Mouse (Mus musculus): ENCODE measurements around the gene Ttc19. TPM values are rescaled to one million over a fixed set of nuclear protein-coding genes. Genes with fewer than 3 reads are reported as not detected.
"Not testable (repeated sequence)": the region's sequence is repeated elsewhere in the genome, so short reads cannot be mapped to it uniquely, and the experiment has no call there.

Ttc19 gene
- polyA plus RNA-seq, 1 experiment from 2014 or later = 19.6 TPM

- ATAC-seq (ENCODE audit: low FRiP score, low TSS enrichment) = no peak
- 98% methylated on average over 2 of the region's 2 CpGs for WGBS
- peaks cover 75% of the 10 kb centered on the region for H3K36me3 ChIP-seq (ENCODE audit: control insufficient read depth, insufficient read depth, low read length)
- H3K27ac ChIP-seq (ENCODE audit: low read depth, low read length) = no peak overlapping the region
- H3K4me2 ChIP-seq (replicated peaks; ENCODE audit: low read depth, low read length) = no peak overlapping the region
- no peak overlapping the region for H3K4me3 ChIP-seq (ENCODE audit: low read length)
- H3K9me3 ChIP-seq (ENCODE audit: control insufficient read depth, low read length) = no peaks in the 10 kb centered on the region
- no peaks in the 10 kb centered on the region for H3K27me3 ChIP-seq (ENCODE audit: control insufficient read depth, insufficient read depth, low read length)
- H3K9ac ChIP-seq (ENCODE audit: low read depth, low read length) = no peak overlapping the region
- H3K4me1 ChIP-seq (ENCODE audit: control insufficient read depth, insufficient read depth, low read length) = no peaks in the 10 kb centered on the region
These were observed 73.9 kb downstream of the Ttc19 start for GRCm38 (mm10) chr11:62355216-62355615.

- Histone ChIP-seq H3K9me3 (ENCODE audit: control insufficient read depth, low read length) (no peaks in the 10 kb centered on the region), H3K4me2 (replicated peaks; ENCODE audit: low read depth, low read length) (no peak overlapping the region), H3K4me3 (ENCODE audit: low read length) (no peak overlapping the region), H3K9ac (ENCODE audit: low read depth, low read length) (no peak overlapping the region), H3K36me3 (ENCODE audit: control insufficient read depth, insufficient read depth, low read length) (peaks cover 60% of the 10 kb centered on the region), H3K4me1 (ENCODE audit: control insufficient read depth, insufficient read depth, low read length) (no peaks in the 10 kb centered on the region), H3K27ac (ENCODE audit: low read depth, low read length) (no peak overlapping the region), H3K27me3 (ENCODE audit: control insufficient read depth, insufficient read depth, low read length) (no peaks in the 10 kb centered on the region)
- no peak for ATAC-seq (ENCODE audit: low FRiP score, low TSS enrichment)
- WGBS = 90% methylated on average over 6 of the region's 6 CpGs
These were observed 85.6 kb downstream of the Ttc19 start for GRCm38 (mm10) chr11:62366879-62367278.

GRCm38 (mm10) chr11:62369924-62370323 lies 88.7 kb downstream of the Ttc19 start:
- no peak overlapping the region for H3K4me3 ChIP-seq (ENCODE audit: low read length)

DNA sequence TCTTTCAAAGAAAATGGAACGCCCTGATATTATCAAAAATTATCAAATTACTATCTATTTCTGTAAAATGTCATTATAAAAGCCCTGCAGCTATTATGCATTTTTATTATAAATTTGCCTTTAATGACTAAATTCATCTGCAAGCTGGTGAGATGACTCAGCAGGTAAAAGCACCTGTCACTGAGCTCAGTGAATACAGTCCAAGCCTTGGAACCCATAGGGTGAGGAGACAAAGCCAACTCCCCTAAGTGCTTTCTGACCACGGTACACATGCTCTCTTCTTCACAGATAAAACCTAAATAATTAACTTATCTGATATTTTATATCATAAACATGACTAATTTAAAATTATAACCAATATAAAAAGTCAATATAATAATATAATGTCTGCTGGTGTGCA lies 90.5 kb downstream of the Ttc19 start:
- peaks cover 71% of the 10 kb centered on the region for H3K36me3 ChIP-seq (ENCODE audit: control insufficient read depth, insufficient read depth, low read length)
- no peak overlapping the region for H3K4me2 ChIP-seq (replicated peaks; ENCODE audit: low read depth, low read length)
- H3K4me1 ChIP-seq (ENCODE audit: control insufficient read depth, insufficient read depth, low read length) = no peaks in the 10 kb centered on the region
- ATAC-seq (ENCODE audit: low FRiP score, low TSS enrichment) = no peak
- no peak overlapping the region for H3K9ac ChIP-seq (ENCODE audit: low read depth, low read length)
- WGBS = 94% methylated on average over 2 of the region's 2 CpGs
- H3K9me3 ChIP-seq (ENCODE audit: control insufficient read depth, low read length) = no peaks in the 10 kb centered on the region
- H3K27ac ChIP-seq (ENCODE audit: low read depth, low read length) = no peak overlapping the region
- H3K27me3 ChIP-seq (ENCODE audit: control insufficient read depth, insufficient read depth, low read length) = no peaks in the 10 kb centered on the region
- H3K4me3 ChIP-seq (ENCODE audit: low read length) = no peak overlapping the region

More at GRCm38 (mm10) chr11:62369924-62370323, 88.7 kb downstream of the Ttc19 start:
- Histone ChIP-seq H3K27ac (ENCODE audit: low read depth, low read length) (no peak overlapping the region), H3K4me1 (ENCODE audit: control insufficient read depth, insufficient read depth, low read length) (no peaks in the 10 kb centered on the region), H3K4me2 (replicated peaks; ENCODE audit: low read depth, low read length) (no peak overlapping the region), H3K36me3 (ENCODE audit: control insufficient read depth, insufficient read depth, low read length) (peaks cover 72% of the 10 kb centered on the region), H3K9me3 (ENCODE audit: control insufficient read depth, low read length) (no peaks in the 10 kb centered on the region), H3K27me3 (ENCODE audit: control insufficient read depth, insufficient read depth, low read length) (no peaks in the 10 kb centered on the region), H3K9ac (ENCODE audit: low read depth, low read length) (no peak overlapping the region)
- no peak for ATAC-seq (ENCODE audit: low FRiP score, low TSS enrichment)

DNA sequence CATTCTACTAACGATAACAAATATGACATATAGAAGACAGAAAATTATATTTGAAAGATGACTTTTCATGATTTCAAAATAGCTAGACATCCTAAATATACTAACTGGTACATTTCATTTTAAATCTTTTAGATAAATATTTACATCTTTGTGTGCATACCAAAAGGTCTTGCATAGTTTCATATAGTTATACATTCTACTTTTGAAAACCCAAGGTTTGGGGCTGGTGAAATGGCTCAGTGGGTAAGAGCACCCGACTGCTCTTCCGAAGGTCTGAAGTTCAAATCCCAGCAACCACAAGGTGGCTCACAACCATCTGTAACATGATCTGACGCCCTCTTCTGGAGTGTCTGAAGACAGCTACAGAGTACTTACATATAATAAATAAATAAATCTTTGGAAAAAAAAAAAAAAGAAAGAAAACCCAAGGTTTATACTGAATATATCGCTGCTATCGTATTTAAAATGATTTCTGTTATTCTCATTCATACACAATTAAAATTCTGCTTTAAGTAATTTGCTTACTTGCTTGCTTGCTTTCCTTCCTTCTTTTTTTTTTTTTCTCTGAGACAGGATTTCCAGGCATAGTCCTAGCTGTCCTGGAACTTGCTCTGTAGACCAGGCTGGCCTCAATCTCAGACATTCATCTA lies 96.1 kb downstream of the Ttc19 start:
- H3K4me3 ChIP-seq (ENCODE audit: low read length); H3K9ac ChIP-seq (ENCODE audit: low read depth, low read length); H3K4me2 ChIP-seq (replicated peaks; ENCODE audit: low read depth, low read length); ATAC-seq (ENCODE audit: low FRiP score, low TSS enrichment); H3K4me1 ChIP-seq (ENCODE audit: control insufficient read depth, insufficient read depth, low read length); H3K27me3 ChIP-seq (ENCODE audit: control insufficient read depth, insufficient read depth, low read length); H3K27ac ChIP-seq (ENCODE audit: low read depth, low read length); H3K9me3 ChIP-seq (ENCODE audit: control insufficient read depth, low read length): not testable (repeated sequence)
- WGBS = 88% methylated on average over 6 of the region's 6 CpGs
- H3K36me3 ChIP-seq (ENCODE audit: control insufficient read depth, insufficient read depth, low read length) = peaks cover 64% of the 10 kb centered on the region

Other genes with a start within 250 kb of the Ttc19 start
- gene Adora2b, start 32.5 kb upstream of the Ttc19 start, polyA plus RNA-seq (2014; fragmentation: Nextera tagmentation; extraction: Ambion mirVana) = 0.97 and 2.0 TPM in 2 replicates
- gene Zswim7, start 98 bp upstream of the Ttc19 start, polyA plus RNA-seq (2014; fragmentation: Nextera tagmentation; extraction: Ambion mirVana) = 24.0 and 30.5 TPM in 2 replicates
- gene Pigl, start 177.0 kb downstream of the Ttc19 start, polyA plus RNA-seq (2014; fragmentation: Nextera tagmentation; extraction: Ambion mirVana) = 12.3 and 15.1 TPM in 2 replicates
- 160 and 203 TPM in 2 replicates for gene Ncor1, start 177.1 kb downstream of the Ttc19 start, polyA plus RNA-seq (2014; fragmentation: Nextera tagmentation; extraction: Ambion mirVana)

Measured in kidney, embryonic 14.5 days (tissue).